Mouse (Mus musculus) limb, embryonic 11.5 days (tissue): Measurements from ENCODE around the gene Ddx19b. TPM values are rescaled to one million over a fixed set of nuclear protein-coding genes. Genes with fewer than 3 reads are reported as not detected.

Experiments used
- ATAC-seq: fragments of 200-750 bp; cut with Nextera tagmentation; 2 replicates; pipeline ENCODE4 v1.8.0; 2017; ENCODE audit warnings: low read depth; ENCODE audit not compliant: insufficient number of reproducible peaks, low FRiP score, low TSS enrichment
- DNase-seq: peaks from one replicate; pipeline ENCODE4 v3.0.0-alpha.2; 2015; ENCODE audit warnings: low spot score
- H3K27ac ChIP-seq: fragments of 300-500 bp; sonication (generic); replicated peaks from 2 replicates; pipeline ENCODE4 v1.5.1; 2014; ENCODE audit warnings: low read depth, mild to moderate bottlenecking, low read length
- H3K27me3 ChIP-seq: fragments of 300-500 bp; sonication (generic); 2 replicates; pipeline ENCODE4 v1.6.1; 2014; ENCODE audit warnings: mild to moderate bottlenecking, low read length, mixed read lengths; ENCODE audit not compliant: control insufficient read depth, insufficient read depth
- H3K36me3 ChIP-seq: fragments of 300-500 bp; sonication (generic); 2 replicates; pipeline ENCODE4 v1.6.1; 2014; ENCODE audit warnings: mild to moderate bottlenecking, low read length, moderate library complexity, mixed read lengths; ENCODE audit not compliant: control insufficient read depth, insufficient read depth
- H3K4me1 ChIP-seq: fragments of 300-500 bp; sonication (generic); 2 replicates; pipeline ENCODE4 v1.6.1; 2014; ENCODE audit warnings: low read length, mixed read lengths; ENCODE audit not compliant: control insufficient read depth, insufficient read depth
- H3K4me2 ChIP-seq: fragments of 300-500 bp; sonication (generic); 2 replicates; pipeline ENCODE4 v1.6.1; 2014; ENCODE audit warnings: low read depth, mild to moderate bottlenecking, moderate library complexity; ENCODE audit not compliant: severe bottlenecking
- H3K4me3 ChIP-seq: fragments of 300-500 bp; sonication (generic); 2 replicates; pipeline ENCODE4 v1.5.1; 2014; ENCODE audit warnings: low read depth, low read length
- H3K9ac ChIP-seq: fragments of 300-500 bp; sonication (generic); 2 replicates; pipeline ENCODE4 v1.6.1; 2014; ENCODE audit warnings: mild to moderate bottlenecking, low read length
- H3K9me3 ChIP-seq: fragments of 300-500 bp; sonication (generic); 2 replicates; pipeline ENCODE4 v1.6.1; 2016; ENCODE audit warnings: low read length; ENCODE audit not compliant: control insufficient read depth
- WGBS: fragments of 180-500 bp; shearing (Covaris S2); extraction: QIAGEN DNeasy Blood & Tissue Kit; methylation state at CpG from one replicate; pipeline ENCODE4 v1.1.7; 2014; 5-methylcytosine and 5-hydroxymethylcytosine counted together
- microRNA-seq: library from miRNA; unstranded; fragments of <30 nt; microRNA quantifications from one replicate; pipeline ENCODE4, GENCODE M21; 2016
- polyA plus RNA-seq: library from polyadenylated mRNA; unstranded; fragments of >200 nt; fragmentation: Nextera tagmentation; extraction: Ambion mirVana; gene quantifications from 2 replicates; pipeline ENCODE4 v1.2.1, GENCODE M21; 2014

Gene Ddx19b
- polyA plus RNA-seq, 1 experiment from 2014 or later: 4.7 TPM

GRCm38 (mm10) chr8:110957471-110957870 is 74.1 kb downstream of the Ddx19b start:
- H3K27me3 ChIP-seq: no peaks in the 10 kb centered on the region
- no peaks in the 10 kb centered on the region for H3K4me1 ChIP-seq
- 96% methylated on average over 19 of the region's 19 CpGs for WGBS
- H3K36me3 ChIP-seq: peaks cover 16% of the 10 kb centered on the region
- no peak overlapping the region for H3K4me3 ChIP-seq
- no peaks in the 10 kb centered on the region for H3K9me3 ChIP-seq
- H3K27ac ChIP-seq: no peak overlapping the region
- no peak overlapping the region for H3K9ac ChIP-seq
- H3K4me2 ChIP-seq: no peak overlapping the region
- DNase-seq: no peak
- ATAC-seq: no peak

DNA sequence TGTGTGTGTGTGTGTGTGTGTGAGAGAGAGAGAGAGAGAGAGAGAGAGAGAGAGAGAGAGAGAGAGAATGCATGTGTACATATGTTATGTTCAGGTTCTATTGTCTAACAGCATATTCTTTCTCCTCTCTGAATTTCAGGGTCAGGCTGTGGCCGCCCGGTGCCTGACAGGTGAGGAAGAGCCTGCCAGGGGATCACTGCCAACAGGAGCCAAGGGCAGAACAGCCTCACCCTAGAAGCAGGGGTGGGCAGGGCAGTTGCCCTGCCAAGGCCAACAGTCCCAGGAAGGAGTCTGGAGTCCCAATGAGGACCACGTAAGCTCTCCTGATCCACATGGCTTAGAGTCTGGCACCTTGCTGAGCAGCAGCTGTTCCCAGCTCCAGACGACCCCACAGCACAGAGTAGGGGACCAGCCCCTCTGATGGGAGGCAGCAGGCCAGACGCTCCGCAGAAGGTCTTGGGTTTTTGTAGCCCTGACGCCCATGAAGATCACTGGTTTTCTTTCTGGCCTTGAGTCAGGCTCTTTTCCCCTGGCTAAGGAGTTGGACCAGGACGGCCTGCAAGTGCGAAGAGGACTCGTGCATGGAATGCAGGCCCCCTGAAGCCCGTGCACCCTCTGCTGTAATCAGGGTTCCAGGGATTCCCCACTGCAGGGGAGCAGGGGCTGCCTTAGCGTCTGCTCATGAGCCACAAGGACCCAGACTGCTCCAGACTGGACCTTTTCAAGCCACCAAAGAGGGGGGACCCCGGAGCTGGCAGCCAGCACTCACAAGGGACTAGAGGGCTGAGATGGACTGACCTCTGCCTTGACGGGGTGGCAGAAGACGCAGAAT is 74.7 kb downstream of the Ddx19b start:
- Histone ChIP-seq H3K9ac (no peak overlapping the region), H3K36me3 (peaks cover 17% of the 10 kb centered on the region)

DNA sequence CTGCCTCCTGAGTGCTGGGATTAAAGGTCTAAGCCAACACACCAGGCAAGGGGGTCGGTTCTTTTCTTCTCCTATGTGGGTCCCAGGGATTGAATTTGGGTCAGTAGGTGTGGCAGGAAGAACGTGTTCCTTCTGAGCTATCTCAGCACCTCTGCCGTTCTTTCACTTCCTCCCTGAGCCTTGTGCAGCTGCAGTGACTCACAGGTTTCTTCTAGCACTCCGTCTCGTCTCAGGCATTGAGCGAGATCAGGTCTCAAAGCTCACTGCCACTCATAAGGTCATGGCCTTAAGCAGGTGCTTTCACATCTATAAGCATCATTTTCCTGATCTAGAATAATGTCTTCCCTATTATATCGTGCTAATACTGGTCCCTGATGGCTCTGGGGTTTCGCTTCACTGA is 76.8 kb downstream of the Ddx19b start:
- Histone ChIP-seq H3K4me3 (no peak overlapping the region), H3K4me1 (no peaks in the 10 kb centered on the region), H3K9ac (no peak overlapping the region), H3K9me3 (no peaks in the 10 kb centered on the region), H3K36me3 (peaks cover 16% of the 10 kb centered on the region), H3K4me2 (no peak overlapping the region), H3K27ac (no peak overlapping the region), H3K27me3 (no peaks in the 10 kb centered on the region)
- 81% methylated on average over 8 of the region's 8 CpGs for WGBS
- ATAC-seq (no peak), DNase-seq (no peak)

More for the DNA sequence above, 74.7 kb downstream of the Ddx19b start:
- ATAC-seq: no peak
- Histone ChIP-seq H3K4me3 (no peak overlapping the region), H3K9me3 (no peaks in the 10 kb centered on the region), H3K4me2 (no peak overlapping the region), H3K27me3 (no peaks in the 10 kb centered on the region), H3K4me1 (no peaks in the 10 kb centered on the region), H3K27ac (no peak overlapping the region)
- WGBS: 87% methylated on average over 15 of the region's 15 CpGs
- DNase-seq: no peak

Small RNAs within 50 kb of the gene (microRNA-seq; reads per million reads assigned to microRNA genes)
- not detected for gene Gm24103
- gene Mir3473d: not detected

Other genes with a start within 250 kb of the Ddx19b start
- not detected in 2 replicates for gene Il34, start 225.8 kb downstream of the Ddx19b start, polyA plus RNA-seq
- gene Cog4, start 185.2 kb downstream of the Ddx19b start, polyA plus RNA-seq: 75.6 and 77.1 TPM in 2 replicates
- 215 and 242 TPM in 2 replicates for gene Sf3b3, start 185.0 kb downstream of the Ddx19b start, polyA plus RNA-seq
- 10.2 and 10.7 TPM in 2 replicates for gene Fuk, start 129.3 kb downstream of the Ddx19b start, polyA plus RNA-seq
- 19.5 and 22.3 TPM in 2 replicates for gene St3gal2, start 111.8 kb downstream of the Ddx19b start, polyA plus RNA-seq
- 34.1 and 40.3 TPM in 2 replicates for gene Ddx19a, start 34.0 kb downstream of the Ddx19b start, polyA plus RNA-seq
- gene Aars, start 1.4 kb upstream of the Ddx19b start, polyA plus RNA-seq: 66.1 and 78.4 TPM in 2 replicates
- 31.1 and 35.1 TPM in 2 replicates for gene Exosc6, start 24.6 kb upstream of the Ddx19b start, polyA plus RNA-seq
- gene Clec18a, start 60.7 kb upstream of the Ddx19b start, polyA plus RNA-seq: not detected in 2 replicates
- 5.9 and 7.8 TPM in 2 replicates for gene Pdpr, start 62.9 kb upstream of the Ddx19b start, polyA plus RNA-seq
- 76.1 and 77.4 TPM in 2 replicates for gene Glg1, start 227.5 kb upstream of the Ddx19b start, polyA plus RNA-seq